In the genomic region with DNA sequence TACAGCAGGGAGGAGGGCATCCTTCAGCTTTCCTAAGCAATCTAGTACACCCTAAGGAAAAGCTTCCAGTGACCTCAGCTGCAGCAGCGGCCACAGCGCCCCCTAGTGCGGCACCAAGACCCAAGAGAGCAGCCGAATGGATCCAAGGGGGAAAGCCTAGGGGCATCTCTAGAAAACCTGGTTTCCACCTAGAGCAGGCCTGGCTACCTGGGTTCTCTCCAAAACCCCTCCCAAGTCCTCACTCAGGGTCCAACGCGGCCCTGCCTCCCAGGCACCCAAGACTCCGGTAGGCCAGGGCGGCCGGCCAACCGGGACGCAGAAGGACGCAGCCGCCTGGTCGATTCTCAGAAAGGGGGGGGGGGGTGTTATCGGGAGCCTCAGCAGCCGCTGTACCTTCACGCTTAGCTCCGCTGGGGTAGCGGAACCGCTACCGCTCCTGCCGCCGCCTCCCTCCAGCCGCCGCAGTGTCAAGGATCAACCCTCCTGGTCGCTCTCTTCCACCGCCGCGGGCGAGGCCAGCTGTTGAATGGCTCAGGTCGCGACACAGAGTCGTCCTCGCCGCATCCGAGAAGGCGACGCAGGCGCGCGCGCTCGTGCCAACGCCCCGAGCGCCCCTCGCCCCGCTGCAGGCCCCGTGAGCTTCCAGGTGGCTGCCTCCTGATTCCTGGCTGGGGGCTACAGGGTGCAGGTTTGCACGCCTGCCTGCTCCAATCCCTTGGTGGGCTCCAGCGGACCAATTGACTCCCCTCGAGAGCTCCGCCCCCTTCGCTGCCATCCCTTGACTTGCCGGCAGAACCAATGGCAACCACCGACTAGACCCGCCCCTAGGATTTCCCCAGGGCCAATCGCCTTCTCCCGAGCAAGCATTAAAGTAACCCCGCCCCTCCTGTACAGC, we compare ENCODE assay signal across 8 mouse cellular contexts. TPM values are rescaled to one million over a fixed set of nuclear protein-coding genes. Genes with fewer than 3 reads are reported as not detected.
DNase-seq lines count a peak whose midpoint lies in the region; ATAC-seq lines count a peak whose summit lies in the region.

A gene (minus strand): TSS at position 739 of the 895 bp plus-strand sequence.

- no peaks in the 10 kb centered on the region for H3K36me3 ChIP-seq in intestine, embryonic 16.5 days (ENCODE audit: control insufficient read depth, insufficient read depth, low read length)

- peak within 1 kb of the TSS; percentile 59 for H3K27ac ChIP-seq in intestine, embryonic 16.5 days (ENCODE audit: low read length)

- peak within 1 kb of the TSS; percentile 45 for H3K4me2 ChIP-seq in intestine, embryonic 16.5 days (ENCODE audit: low read depth, low read length)

- peak; percentile 94 for ATAC-seq in intestine, embryonic 16.5 days

- H3K4me3 ChIP-seq in intestine, embryonic 16.5 days (ENCODE audit: low read length), result peak within 1 kb of the TSS; percentile 66

- peak within 1 kb of the TSS; percentile 71 for H3K9ac ChIP-seq in intestine, embryonic 16.5 days (ENCODE audit: low read depth, low read length)

- DNase-seq in adrenal gland, postnatal 10 days, result peak; percentile 86
- DNase-seq in embryo, embryonic 9.5 days (ENCODE audit: extremely low spot score), result peak; percentile 84
- peak; percentile 48 to 75 for DNase-seq in gastrocnemius, postnatal 4 days (ENCODE audit: low spot score in 2 of 2)
- DNase-seq in left cerebral cortex, postnatal 25 days (ENCODE audit: low spot score in 2 of 2), result peak; percentile 78 to 88
- DNase-seq in mesoderm, embryonic 11.5 days (ENCODE audit: low read depth, low spot score), result peak; percentile 91
- DNase-seq in right cerebral cortex, postnatal 25 days, result peak; percentile 80
- peak; percentile 65 to 77 for DNase-seq in urinary bladder, postnatal 36 days (ENCODE audit: low spot score in 2 of 2)

- WGBS in intestine, embryonic 16.5 days, result 20% methylated on average over 48 of the region's 60 CpGs

- no peaks in the 10 kb centered on the region for H3K4me1 ChIP-seq in intestine, embryonic 16.5 days (ENCODE audit: control insufficient read depth, insufficient read depth, low read length)

- no peaks in the 10 kb centered on the region for H3K9me3 ChIP-seq in intestine, embryonic 16.5 days (ENCODE audit: control insufficient read depth, low read length)

- intact Hi-C loops in left cerebral cortex, postnatal 25 days (cut with DNase I), result loop anchor here (2.0 to 5.0 kb wide), 2 partner anchors 100 to 152 kb away; a partner anchor contains a TSS

- no peaks in the 10 kb centered on the region for H3K27me3 ChIP-seq in intestine, embryonic 16.5 days (replicated peaks; ENCODE audit: control insufficient read depth, insufficient read depth, low read length)

RNA-seq across cellular contexts. Expression of the gene that starts here (rescaled TPM):
- 1 to 10 TPM; 4.0 to 5.6 TPM for total RNA-seq in adrenal gland, postnatal 10 days (2021)
- total RNA-seq in gastrocnemius, postnatal 4 days (2021), result 1 to 10 TPM; 1.5 to 2.0 TPM
- 1.9 and 2.1 TPM in 2 replicates for polyA plus RNA-seq in intestine, embryonic 16.5 days (2015; fragmentation: Nextera tagmentation; extraction: Ambion mirVana)
- 10 to 100 TPM; 12.6 to 12.8 TPM for total RNA-seq in left cerebral cortex, postnatal 25 days (2021)

Comparison
In these comparisons a context has a peak if more than half of its experiments do, and no peak if none do; other contexts are left out.
1. Peak in every context shown above with its lines: DNase-seq, ATAC-seq, H3K4me3 ChIP-seq and H3K27ac ChIP-seq.